9 mouse cellular contexts compared by ENCODE assay signal in genomic region chr13:59365460-59365859, GRCm38 (mm10).
DNase-seq lines count a peak whose midpoint lies in the region; ATAC-seq lines count a peak whose summit lies in the region.
"Had no signal": no experiment of that assay in that cellular context is flagged by ENCODE, and none has a peak within 500 bp of the region (broad histone marks: within the 10 kb centered on the region; RNA-seq: fewer than 3 reads in every experiment).

No protein-coding gene starts in this region.

- H3K9me3 ChIP-seq in kidney, embryonic 16.5 days (ENCODE audit: low read length): no peaks in the 10 kb centered on the region
- no peaks in the 10 kb centered on the region for H3K9me3 ChIP-seq in limb, embryonic 12.5 days
- H3K9me3 ChIP-seq: embryonic facial prominence, embryonic 15.5 days had no signal

- H3K27ac ChIP-seq in kidney, embryonic 16.5 days (ENCODE audit: low read length): no peak overlapping the region
- H3K27ac ChIP-seq in limb, embryonic 12.5 days: no peak overlapping the region
- H3K27ac ChIP-seq: embryonic facial prominence, embryonic 15.5 days had no signal

- H3K4me2 ChIP-seq in kidney, embryonic 16.5 days (replicated peaks; ENCODE audit: low read depth, low read length): no peak overlapping the region
- no peak overlapping the region for H3K4me2 ChIP-seq in limb, embryonic 12.5 days
- H3K4me2 ChIP-seq: embryonic facial prominence, embryonic 15.5 days had no signal

- H3K4me3 ChIP-seq in kidney, embryonic 16.5 days (ENCODE audit: low read length): no peak overlapping the region
- H3K4me3 ChIP-seq in limb, embryonic 12.5 days (replicated peaks): no peak overlapping the region
- H3K4me3 ChIP-seq: embryonic facial prominence, embryonic 15.5 days had no signal

- peak; percentile 57 for ATAC-seq in kidney, embryonic 16.5 days (ENCODE audit: low FRiP score, low TSS enrichment)
- 0 out of 2 replicates have a peak, but pooled peaks have one; percentile 42 for ATAC-seq in limb, embryonic 12.5 days (ENCODE audit: insufficient number of reproducible peaks, insufficient read depth, low FRiP score, low TSS enrichment, low read depth)

- H3K4me1 ChIP-seq in kidney, embryonic 16.5 days (ENCODE audit: insufficient read depth, low read length): 0 out of 2 replicates have a peak, but pooled peaks cover 13% of the 10 kb centered on the region
- H3K4me1 ChIP-seq in limb, embryonic 12.5 days (replicated peaks): peaks cover 10% of the 10 kb centered on the region
- H3K4me1 ChIP-seq: embryonic facial prominence, embryonic 15.5 days had no signal

- H3K27me3 ChIP-seq in kidney, embryonic 16.5 days (ENCODE audit: insufficient read depth, low read length): no peaks in the 10 kb centered on the region
- H3K27me3 ChIP-seq in limb, embryonic 12.5 days: no peaks in the 10 kb centered on the region
- H3K27me3 ChIP-seq: embryonic facial prominence, embryonic 15.5 days had no signal

- no peak overlapping the region for H3K9ac ChIP-seq in kidney, embryonic 16.5 days (replicated peaks; ENCODE audit: low read length)
- no peak overlapping the region for H3K9ac ChIP-seq in limb, embryonic 12.5 days (replicated peaks)
- H3K9ac ChIP-seq: embryonic facial prominence, embryonic 15.5 days had no signal

- peak; percentile 24 to 33 for DNase-seq in urinary bladder, adult 18-20 months (ENCODE audit: low spot score in 2 of 2)
- no peak for DNase-seq in urinary bladder, postnatal 10 days (ENCODE audit: low spot score)
- peak; percentile 94 to 96 for DNase-seq in cerebellum, postnatal 10 days
- DNase-seq in frontal cortex, postnatal 25 days (ENCODE audit: low spot score in 2 of 2): peak; percentile 84 to 87
- peak; percentile 56 for DNase-seq in ovary, postnatal 10 days (ENCODE audit: low spot score)
- peak; percentile 80 for DNase-seq in thymus, postnatal 4 days

- WGBS in kidney, embryonic 16.5 days: 42% methylated on average over 5 of the region's 5 CpGs
- 41% methylated on average over 5 of the region's 5 CpGs for WGBS in limb, embryonic 12.5 days

- H3K36me3 ChIP-seq in kidney, embryonic 16.5 days (ENCODE audit: insufficient read depth, low read length): no peaks in the 10 kb centered on the region
- H3K36me3 ChIP-seq in limb, embryonic 12.5 days: no peaks in the 10 kb centered on the region
- H3K36me3 ChIP-seq: embryonic facial prominence, embryonic 15.5 days had no signal
